Mouse (Mus musculus): ENCODE results near the gene H2afx. TPM values are rescaled to one million over a fixed set of nuclear protein-coding genes. Genes with fewer than 3 reads are reported as not detected.

Gene H2afx
- polyA plus RNA-seq, 1 experiment from 2014 or later: 532 TPM

DNA sequence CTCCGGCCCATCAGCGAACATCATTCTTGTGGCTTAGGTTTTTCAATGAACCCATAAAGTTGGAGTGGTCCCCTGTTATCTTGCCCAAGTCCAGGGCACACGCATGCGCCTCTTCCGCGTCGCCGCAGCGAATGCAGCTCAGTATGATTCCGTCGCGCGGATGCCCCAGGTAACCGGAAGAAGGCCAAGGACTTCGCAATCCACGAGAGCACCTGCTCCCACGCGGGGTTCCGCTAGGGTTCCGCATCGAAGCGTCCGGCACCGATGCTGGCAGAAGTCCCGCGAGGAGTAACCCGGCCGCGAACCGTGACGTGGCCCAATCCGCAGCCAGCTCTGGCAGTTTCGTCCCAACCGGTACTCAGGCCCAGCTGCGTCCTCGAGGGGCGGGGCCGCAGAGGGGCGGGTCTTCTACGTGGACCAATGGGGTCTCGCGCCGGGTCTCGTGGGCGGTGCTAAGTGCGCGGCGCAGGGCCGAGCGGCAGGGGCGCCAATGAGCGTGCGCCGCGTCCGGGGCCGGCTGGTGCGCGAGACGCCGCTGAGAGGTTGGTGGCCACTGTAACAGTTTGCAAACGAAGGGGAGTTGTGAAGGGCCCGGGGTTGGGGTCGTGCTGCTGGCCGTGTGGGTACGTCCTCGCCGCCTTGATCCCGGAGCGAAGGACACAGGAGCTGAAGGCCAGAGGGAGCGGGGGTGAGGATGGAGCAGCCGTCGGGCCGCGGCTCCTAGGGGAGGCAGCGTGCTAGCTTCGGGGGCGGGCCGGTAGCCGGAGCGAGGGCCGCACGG, 44.8 kb downstream of the H2afx start, which contains the start of gene Hyou1:
Hyou1 (plus strand) TSS at position 437 of the 781 bp plus-strand sequence.
- Histone ChIP-seq H3K27ac (replicated peaks) (peak within 1 kb of the TSS; percentile 94), H3K9me3 (replicated peaks) (no peaks in the 10 kb centered on the region), H3K4me1 (peaks cover 31% of the 10 kb centered on the region), H3K4me3 (peak within 1 kb of the TSS; percentile 92), H3K36me3 (peaks cover 42% of the 10 kb centered on the region), H3K27me3 (ENCODE audit: low read depth, poor library complexity, severe bottlenecking) (no peaks in the 10 kb centered on the region)
- DNase-seq (ENCODE audit: low spot score): peak; percentile 100
- WGBS: under 1% methylated on average over 83 of the region's 83 CpGs

DNA sequence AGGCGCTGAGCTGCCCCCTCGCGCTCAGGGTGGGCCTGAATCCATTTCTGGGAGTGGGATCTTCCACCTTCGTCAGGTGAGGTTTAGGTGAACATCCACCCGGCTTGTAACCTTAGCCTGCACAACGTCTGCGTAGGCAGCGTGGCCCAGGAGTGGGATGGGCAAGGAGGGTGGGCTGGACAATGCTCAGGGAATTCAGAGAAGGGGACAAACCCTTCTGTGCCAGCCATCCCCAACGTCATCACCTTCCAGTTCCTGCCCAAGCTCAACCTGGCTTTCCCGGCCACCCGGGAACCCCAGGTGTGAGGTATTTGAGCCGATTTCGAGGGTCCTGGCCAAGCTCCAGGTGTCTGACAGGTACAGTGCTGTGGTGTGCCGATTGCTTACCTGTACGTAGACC, 45.4 kb downstream of the H2afx start:
- Histone ChIP-seq H3K36me3 (peaks cover 48% of the 10 kb centered on the region), H3K27me3 (ENCODE audit: low read depth, poor library complexity, severe bottlenecking) (no peaks in the 10 kb centered on the region), H3K9me3 (replicated peaks) (no peaks in the 10 kb centered on the region), H3K27ac (replicated peaks) (peak overlapping the region; percentile 94), H3K4me3 (peak overlapping the region; percentile 92), H3K4me1 (peaks cover 31% of the 10 kb centered on the region)
- DNase-seq (ENCODE audit: low spot score): no peak
- WGBS: 13% methylated on average over 15 of the region's 15 CpGs

DNA sequence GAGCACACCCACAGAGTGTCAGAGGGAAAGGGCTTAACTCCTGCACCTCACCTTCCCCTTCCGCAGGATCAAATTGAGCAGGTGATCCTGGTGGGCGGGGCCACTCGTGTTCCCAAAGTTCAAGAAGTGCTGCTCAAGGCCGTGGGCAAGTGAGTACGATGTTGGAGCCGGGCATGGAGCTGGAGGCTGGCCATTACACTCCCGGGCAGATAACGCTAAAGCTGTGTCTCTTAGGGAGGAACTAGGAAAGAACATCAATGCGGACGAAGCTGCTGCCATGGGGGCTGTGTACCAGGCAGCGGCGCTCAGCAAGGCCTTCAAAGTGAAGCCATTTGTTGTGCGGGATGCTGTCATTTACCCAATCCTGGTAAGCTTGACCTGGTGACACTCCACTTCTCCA, 50.1 kb downstream of the H2afx start:
- H3K9me3 ChIP-seq (replicated peaks): no peaks in the 10 kb centered on the region
- peaks cover 19% of the 10 kb centered on the region for H3K4me1 ChIP-seq
- no peaks in the 10 kb centered on the region for H3K27me3 ChIP-seq (ENCODE audit: low read depth, poor library complexity, severe bottlenecking)
- no peak overlapping the region for H3K4me3 ChIP-seq
- no peak overlapping the region for H3K27ac ChIP-seq (replicated peaks)
- 90% methylated on average over 13 of the region's 13 CpGs for WGBS
- no peak for DNase-seq (ENCODE audit: low spot score)
- H3K36me3 ChIP-seq: peaks cover 93% of the 10 kb centered on the region

Small RNA genes lying within 50 kb of the gene (microRNA-seq; reads per million reads assigned to microRNA genes)
- not detected for gene Gm44335

Other genes with a start within 250 kb of the H2afx start
- 0.07 and 0.17 TPM in 2 replicates for gene Mfrp, start 233.0 kb upstream of the H2afx start, polyA plus RNA-seq (2016; fragmentation: Nextera tagmentation; extraction: Ambion mirVana)
- gene C1qtnf5, start 227.4 kb upstream of the H2afx start, polyA plus RNA-seq (2016; fragmentation: Nextera tagmentation; extraction: Ambion mirVana): 0.29 and 0.93 TPM in 2 replicates
- 0.35 and 0.63 TPM in 2 replicates for gene Gm49380, start 221.2 kb upstream of the H2afx start, polyA plus RNA-seq (2016; fragmentation: Nextera tagmentation; extraction: Ambion mirVana)
- gene Rnf26, start 221.2 kb upstream of the H2afx start, polyA plus RNA-seq (2016; fragmentation: Nextera tagmentation; extraction: Ambion mirVana): 81.3 and 81.5 TPM in 2 replicates
- 12.0 and 13.7 TPM in 2 replicates for gene Mcam, start 200.2 kb upstream of the H2afx start, polyA plus RNA-seq (2016; fragmentation: Nextera tagmentation; extraction: Ambion mirVana)
- 21.7 and 25.5 TPM in 2 replicates for gene Cbl, start 100.6 kb upstream of the H2afx start, polyA plus RNA-seq (2016; fragmentation: Nextera tagmentation; extraction: Ambion mirVana)
- gene Ccdc153, start 94.0 kb upstream of the H2afx start, polyA plus RNA-seq (2016; fragmentation: Nextera tagmentation; extraction: Ambion mirVana): not detected in 2 replicates
- 0.06 TPM in 1 of 2 replicates, not detected in the other for gene Pdzd3, start 83.2 kb upstream of the H2afx start, polyA plus RNA-seq (2016; fragmentation: Nextera tagmentation; extraction: Ambion mirVana)
- 2.6 and 2.9 TPM in 2 replicates for gene Nlrx1, start 66.1 kb upstream of the H2afx start, polyA plus RNA-seq (2016; fragmentation: Nextera tagmentation; extraction: Ambion mirVana)
- gene Abcg4, start 46.1 kb upstream of the H2afx start, polyA plus RNA-seq (2016; fragmentation: Nextera tagmentation; extraction: Ambion mirVana): 6.4 and 8.6 TPM in 2 replicates
- gene Hinfp, start 29.0 kb upstream of the H2afx start, polyA plus RNA-seq (2016; fragmentation: Nextera tagmentation; extraction: Ambion mirVana): 29.4 and 35.8 TPM in 2 replicates
- 8.6 and 10.8 TPM in 2 replicates for gene C2cd2l, start 14.4 kb upstream of the H2afx start, polyA plus RNA-seq (2016; fragmentation: Nextera tagmentation; extraction: Ambion mirVana)
- 45.6 and 47.5 TPM in 2 replicates for gene Dpagt1, start 8.7 kb upstream of the H2afx start, polyA plus RNA-seq (2016; fragmentation: Nextera tagmentation; extraction: Ambion mirVana)
- gene Hmbs, start 9.5 kb downstream of the H2afx start, polyA plus RNA-seq (2016; fragmentation: Nextera tagmentation; extraction: Ambion mirVana): 168 and 189 TPM in 2 replicates
- 33.6 and 35.9 TPM in 2 replicates for gene Vps11, start 27.0 kb downstream of the H2afx start, polyA plus RNA-seq (2016; fragmentation: Nextera tagmentation; extraction: Ambion mirVana)
- gene Hyou1, start 44.8 kb downstream of the H2afx start, polyA plus RNA-seq (2016; fragmentation: Nextera tagmentation; extraction: Ambion mirVana): 40.2 and 42.1 TPM in 2 replicates
- 17.2 and 20.5 TPM in 2 replicates for gene Slc37a4, start 62.2 kb downstream of the H2afx start, polyA plus RNA-seq (2016; fragmentation: Nextera tagmentation; extraction: Ambion mirVana)
- 1,926 and 2,208 TPM in 2 replicates for gene Rps25, start 72.4 kb downstream of the H2afx start, polyA plus RNA-seq (2016; fragmentation: Nextera tagmentation; extraction: Ambion mirVana)
- 216 and 244 TPM in 2 replicates for gene Trappc4, start 72.9 kb downstream of the H2afx start, polyA plus RNA-seq (2016; fragmentation: Nextera tagmentation; extraction: Ambion mirVana)
- gene Ccdc84, start 83.9 kb downstream of the H2afx start, polyA plus RNA-seq (2016; fragmentation: Nextera tagmentation; extraction: Ambion mirVana): 25.4 and 29.9 TPM in 2 replicates
- gene Foxr1, start 106.4 kb downstream of the H2afx start, polyA plus RNA-seq (2016; fragmentation: Nextera tagmentation; extraction: Ambion mirVana): not detected in 2 replicates
- not detected in 2 replicates for gene Upk2, start 120.3 kb downstream of the H2afx start, polyA plus RNA-seq (2016; fragmentation: Nextera tagmentation; extraction: Ambion mirVana)
- gene Bcl9l, start 148.1 kb downstream of the H2afx start, polyA plus RNA-seq (2016; fragmentation: Nextera tagmentation; extraction: Ambion mirVana): 3.9 and 4.7 TPM in 2 replicates
- gene Cxcr5, start 227.2 kb downstream of the H2afx start, polyA plus RNA-seq (2016; fragmentation: Nextera tagmentation; extraction: Ambion mirVana): not detected in 2 replicates

All from midbrain, embryonic 10.5 days (tissue).